Mouse (Mus musculus) hindbrain, embryonic 15.5 days (tissue): Measurements from ENCODE around the gene Rbm8a2. TPM values are rescaled to one million over a fixed set of nuclear protein-coding genes. Genes with fewer than 3 reads are reported as not detected.
"Not testable (repeated sequence)": the region's sequence is repeated elsewhere in the genome, so short reads cannot be mapped to it uniquely, and the experiment has no call there.

Source experiments
- ATAC-seq: fragments of 200-750 bp; cut with Nextera tagmentation; 2 replicates; pipeline ENCODE4 v1.8.0; 2017; ENCODE audit warnings: low read depth, moderate number of reproducible peaks, moderate TSS enrichment; ENCODE audit not compliant: low FRiP score
- H3K27ac ChIP-seq: fragments of 300-500 bp; sonication (generic); replicated peaks from 2 replicates; pipeline ENCODE4 v1.5.1; 2015; ENCODE audit warnings: mild to moderate bottlenecking, inconsistent platforms
- H3K27me3 ChIP-seq: fragments of 300-500 bp; sonication (generic); 2 replicates; pipeline ENCODE4 v1.6.1; 2015; ENCODE audit warnings: control low read depth, inconsistent platforms
- H3K36me3 ChIP-seq: fragments of 300-500 bp; sonication (generic); 2 replicates; pipeline ENCODE4 v1.6.1; 2015; ENCODE audit warnings: control low read depth, inconsistent platforms
- H3K4me1 ChIP-seq: fragments of 300-500 bp; sonication (generic); replicated peaks from 2 replicates; pipeline ENCODE4 v1.6.1; 2015; ENCODE audit warnings: control low read depth, inconsistent platforms
- H3K4me2 ChIP-seq: fragments of 300-500 bp; sonication (generic); 2 replicates; pipeline ENCODE4 v1.6.1; 2015; ENCODE audit warnings: moderate library complexity, mild to moderate bottlenecking, inconsistent platforms
- H3K4me3 ChIP-seq: fragments of 300-500 bp; sonication (generic); 2 replicates; pipeline ENCODE4 v1.5.1; 2015; ENCODE audit warnings: mild to moderate bottlenecking, inconsistent platforms
- H3K9ac ChIP-seq: fragments of 300-500 bp; sonication (generic); 2 replicates; pipeline ENCODE4 v1.6.1; 2015; ENCODE audit warnings: inconsistent platforms
- H3K9me3 ChIP-seq: fragments of 300-500 bp; sonication (generic); 2 replicates; pipeline ENCODE4 v1.6.1; 2016; ENCODE audit warnings: control low read depth, inconsistent platforms
- WGBS: fragments of 180-500 bp; shearing (Covaris S2); methylation state at CpG from one replicate; pipeline ENCODE4 v1.1.7; 2015; 5-methylcytosine and 5-hydroxymethylcytosine counted together
- polyA plus RNA-seq: library from polyadenylated mRNA; unstranded; fragments of >200 nt; fragmentation: Nextera tagmentation; extraction: Ambion mirVana; gene quantifications from 2 replicates; pipeline ENCODE4 v1.2.1, GENCODE M21; 2015

Gene Rbm8a2
- 0.40 and 0.73 TPM in 2 replicates for polyA plus RNA-seq

GRCm38 (mm10) chr1:175979014-175979413, at the start of gene Rbm8a2:
TSS of gene Rbm8a2 (minus strand) at chr1:175979114.
- not testable (repeated sequence) for H3K9me3 ChIP-seq, H3K4me1 ChIP-seq, H3K9ac ChIP-seq, H3K27ac ChIP-seq, H3K36me3 ChIP-seq, ATAC-seq, H3K4me2 ChIP-seq, H3K27me3 ChIP-seq, H3K4me3 ChIP-seq
- WGBS = 95% methylated on average over 7 of the region's 7 CpGs

- Histone ChIP-seq H3K4me3 (no peak overlapping the region), H3K4me2 (no peak overlapping the region), H3K27ac (no peak overlapping the region), H3K36me3 (no peaks in the 10 kb centered on the region), H3K4me1 (no peaks in the 10 kb centered on the region), H3K27me3 (no peaks in the 10 kb centered on the region), H3K9ac (no peak overlapping the region), H3K9me3 (no peaks in the 10 kb centered on the region)
- ATAC-seq = no peak
- WGBS = 67% methylated on average over 3 of the region's 3 CpGs
Measured at GRCm38 (mm10) chr1:176028397-176028796, 49.5 kb upstream of the Rbm8a2 start.

DNA sequence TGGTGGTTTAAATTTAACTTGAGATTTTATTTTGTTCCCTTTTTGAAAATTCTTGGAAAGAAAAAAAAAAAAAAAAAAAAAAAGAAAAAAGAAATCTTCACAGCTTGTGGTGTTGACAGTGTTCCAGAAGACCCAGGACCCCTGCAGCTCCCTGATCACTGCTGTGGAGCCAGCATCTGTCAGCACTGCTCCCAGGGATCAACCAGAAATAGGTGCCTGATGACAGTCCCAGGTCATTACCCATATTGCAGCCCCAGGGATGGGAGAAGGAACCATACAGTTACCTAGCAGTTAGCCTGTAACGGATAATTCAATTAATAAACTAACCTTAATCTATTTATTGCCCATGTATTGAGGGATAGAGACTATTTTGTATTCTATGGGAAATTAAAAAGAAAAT, 45.6 kb upstream of the Rbm8a2 start:
- Histone ChIP-seq H3K4me3 (no peak overlapping the region), H3K27me3 (no peaks in the 10 kb centered on the region), H3K27ac (no peak overlapping the region), H3K4me1 (no peaks in the 10 kb centered on the region), H3K36me3 (no peaks in the 10 kb centered on the region), H3K9ac (no peak overlapping the region), H3K4me2 (no peak overlapping the region), H3K9me3 (no peaks in the 10 kb centered on the region)
- WGBS = 36% methylated on average over 1 of the region's 1 CpGs
- ATAC-seq = no peak

- no peak overlapping the region for H3K27ac ChIP-seq
- peaks cover 5% of the 10 kb centered on the region; the same call in 1 of the 2 replicates for H3K4me1 ChIP-seq
- H3K27me3 ChIP-seq = no peaks in the 10 kb centered on the region
- H3K9ac ChIP-seq = no peak overlapping the region
- no peak overlapping the region for H3K4me3 ChIP-seq
- peak; percentile 56; the same call in 1 of the 2 replicates for ATAC-seq
- WGBS = 67% methylated on average over 3 of the region's 3 CpGs
- H3K4me2 ChIP-seq = no peak overlapping the region
- no peaks in the 10 kb centered on the region for H3K36me3 ChIP-seq
- H3K9me3 ChIP-seq = no peaks in the 10 kb centered on the region
Measured at GRCm38 (mm10) chr1:176018523-176018922, 39.6 kb upstream of the Rbm8a2 start.

GRCm38 (mm10) chr1:176016076-176016475, 37.2 kb upstream of the Rbm8a2 start:
- no peaks in the 10 kb centered on the region for H3K36me3 ChIP-seq
- 25% methylated on average over 3 of the region's 3 CpGs for WGBS
- H3K4me1 ChIP-seq = peaks cover 5% of the 10 kb centered on the region; the same call in 1 of the 2 replicates
- H3K9ac ChIP-seq = no peak overlapping the region
- no peak for ATAC-seq
- H3K9me3 ChIP-seq = no peaks in the 10 kb centered on the region
- H3K4me2 ChIP-seq = no peak overlapping the region
- H3K27ac ChIP-seq = no peak overlapping the region
- H3K27me3 ChIP-seq = no peaks in the 10 kb centered on the region
- H3K4me3 ChIP-seq = no peak overlapping the region

DNA sequence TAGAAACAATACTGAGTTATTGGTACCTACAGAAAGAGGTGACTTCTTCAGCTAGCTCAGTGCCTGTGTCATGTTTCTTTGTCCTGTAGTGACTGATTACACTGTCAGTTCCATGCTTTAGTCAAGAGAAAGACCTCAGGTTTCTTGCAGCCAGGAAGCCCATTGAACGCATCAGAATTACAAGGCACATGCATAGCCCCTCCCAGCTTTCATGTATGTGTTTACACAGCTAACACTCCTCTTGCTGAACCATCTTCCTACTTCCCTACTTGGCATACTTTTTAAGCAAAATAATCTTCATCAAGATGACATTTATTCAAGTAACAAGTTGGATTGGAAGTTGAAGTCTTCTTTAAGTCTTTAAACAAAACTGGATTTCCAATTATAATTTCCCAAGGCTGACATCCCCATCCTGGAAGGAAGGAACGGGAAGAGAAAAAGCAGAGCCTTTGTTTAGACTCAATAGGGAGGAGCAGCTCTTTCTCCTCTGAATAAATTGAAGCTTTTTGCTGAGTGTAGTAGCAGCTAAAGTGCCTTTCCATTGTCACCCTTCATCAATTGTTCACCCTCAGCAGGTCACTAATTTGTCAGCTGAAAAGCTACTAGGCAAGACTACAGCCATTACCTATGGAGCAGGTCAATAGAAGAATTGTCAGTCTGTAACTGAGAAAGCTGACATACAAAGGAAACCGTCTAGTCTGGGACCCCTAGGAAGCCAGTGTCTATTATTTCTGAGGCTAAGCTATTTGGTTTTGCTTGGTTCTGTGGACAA, 34.8 kb upstream of the Rbm8a2 start:
- Histone ChIP-seq H3K4me1 (peaks cover 5% of the 10 kb centered on the region; the same call in 1 of the 2 replicates), H3K36me3 (no peaks in the 10 kb centered on the region), H3K9ac (no peak overlapping the region), H3K4me2 (no peak overlapping the region), H3K9me3 (no peaks in the 10 kb centered on the region), H3K4me3 (no peak overlapping the region), H3K27me3 (no peaks in the 10 kb centered on the region), H3K27ac (0 out of 2 replicates have a peak overlapping the region, but pooled peaks have one; percentile 38)
- WGBS = 6% methylated on average over 3 of the region's 3 CpGs
- no peak for ATAC-seq

DNA sequence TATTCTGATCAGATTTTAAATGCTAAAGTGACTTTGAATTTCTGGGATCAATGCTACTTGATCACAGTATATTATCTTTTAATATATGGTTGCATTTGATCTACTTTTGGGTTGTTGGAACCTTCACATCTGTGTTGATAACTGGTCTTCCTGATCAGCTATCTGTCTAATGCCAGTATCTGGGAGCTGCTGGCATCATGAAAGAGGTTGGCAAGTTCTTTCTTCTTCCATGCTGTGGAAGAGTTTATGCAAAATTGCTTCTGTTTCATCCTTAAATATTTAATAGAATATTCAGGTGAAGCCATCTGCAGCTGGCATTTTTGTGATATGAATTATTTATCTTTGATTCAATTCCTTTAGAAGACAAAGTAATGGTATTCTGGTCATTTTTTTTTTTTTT, 32.6 kb upstream of the Rbm8a2 start:
- H3K4me2 ChIP-seq = no peak overlapping the region
- no peaks in the 10 kb centered on the region for H3K27me3 ChIP-seq
- no peak overlapping the region for H3K27ac ChIP-seq
- no peaks in the 10 kb centered on the region for H3K36me3 ChIP-seq
- H3K4me3 ChIP-seq = no peak overlapping the region
- no peak for ATAC-seq
- H3K4me1 ChIP-seq = peaks cover 5% of the 10 kb centered on the region; the same call in 1 of the 2 replicates
- H3K9me3 ChIP-seq = no peaks in the 10 kb centered on the region
- H3K9ac ChIP-seq = no peak overlapping the region

- ATAC-seq = no peak
- H3K27ac ChIP-seq = no peak overlapping the region
- no peaks in the 10 kb centered on the region for H3K36me3 ChIP-seq
- H3K4me2 ChIP-seq = no peak overlapping the region
- no peaks in the 10 kb centered on the region for H3K9me3 ChIP-seq
- H3K9ac ChIP-seq = no peak overlapping the region
- H3K27me3 ChIP-seq = no peaks in the 10 kb centered on the region
- no peak overlapping the region for H3K4me3 ChIP-seq
- peaks cover 5% of the 10 kb centered on the region; the same call in 1 of the 2 replicates for H3K4me1 ChIP-seq
Measured at GRCm38 (mm10) chr1:176011072-176011471, 32.2 kb upstream of the Rbm8a2 start.

GRCm38 (mm10) chr1:176008411-176008810, 29.5 kb upstream of the Rbm8a2 start:
- no peaks in the 10 kb centered on the region for H3K4me1 ChIP-seq
- H3K27ac ChIP-seq = no peak overlapping the region
- no peak for ATAC-seq
- no peak overlapping the region for H3K9ac ChIP-seq
- H3K9me3 ChIP-seq = no peaks in the 10 kb centered on the region
- H3K36me3 ChIP-seq = no peaks in the 10 kb centered on the region
- 84% methylated on average over 2 of the region's 2 CpGs for WGBS
- no peak overlapping the region for H3K4me2 ChIP-seq
- no peaks in the 10 kb centered on the region for H3K27me3 ChIP-seq
- H3K4me3 ChIP-seq = no peak overlapping the region

GRCm38 (mm10) chr1:176000599-176000998, 21.7 kb upstream of the Rbm8a2 start:
- Histone ChIP-seq H3K27ac (no peak overlapping the region), H3K9me3 (no peaks in the 10 kb centered on the region), H3K27me3 (no peaks in the 10 kb centered on the region), H3K36me3 (no peaks in the 10 kb centered on the region), H3K4me3 (no peak overlapping the region), H3K4me2 (no peak overlapping the region), H3K9ac (no peak overlapping the region), H3K4me1 (peaks cover 12% of the 10 kb centered on the region)
- WGBS = 61% methylated on average over 5 of the region's 5 CpGs
- peak; percentile 52; the same call in 1 of the 2 replicates for ATAC-seq

DNA sequence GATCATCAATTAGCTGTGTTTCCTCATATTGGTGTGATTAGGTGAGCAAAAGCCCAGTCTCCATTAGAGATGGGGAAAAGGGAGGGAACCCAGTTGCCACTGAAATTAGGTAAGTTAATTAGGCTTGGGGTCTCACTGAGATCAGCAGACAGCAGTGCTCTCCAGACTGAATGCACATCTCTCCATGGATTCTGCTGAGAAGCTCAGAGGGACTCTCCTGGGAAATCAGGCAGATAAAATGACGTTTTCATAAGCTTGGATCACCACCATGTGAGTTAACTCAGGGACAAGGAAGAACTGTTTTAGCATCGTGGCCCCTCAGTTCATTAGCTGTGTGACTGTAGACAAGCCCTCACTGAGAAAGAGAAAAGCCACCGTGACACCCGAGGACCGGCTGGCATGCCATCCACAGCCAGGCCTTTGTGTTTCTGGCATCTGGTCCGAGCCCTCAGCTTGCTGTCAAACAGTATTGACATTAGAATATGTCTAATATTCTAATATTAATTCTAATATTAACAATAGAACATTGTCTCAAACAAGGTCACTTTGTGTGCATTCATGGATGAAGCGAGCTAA, 18.2 kb upstream of the Rbm8a2 start:
- ATAC-seq = peak; percentile 72
- H3K9me3 ChIP-seq = no peaks in the 10 kb centered on the region
- H3K36me3 ChIP-seq = no peaks in the 10 kb centered on the region
- H3K4me2 ChIP-seq = no peak overlapping the region
- peaks cover 12% of the 10 kb centered on the region for H3K4me1 ChIP-seq
- WGBS = 39% methylated on average over 7 of the region's 7 CpGs
- no peak overlapping the region for H3K4me3 ChIP-seq
- peak overlapping the region; percentile 17; the same call in 1 of the 2 replicates for H3K27ac ChIP-seq
- no peak overlapping the region for H3K9ac ChIP-seq
- no peaks in the 10 kb centered on the region for H3K27me3 ChIP-seq

DNA sequence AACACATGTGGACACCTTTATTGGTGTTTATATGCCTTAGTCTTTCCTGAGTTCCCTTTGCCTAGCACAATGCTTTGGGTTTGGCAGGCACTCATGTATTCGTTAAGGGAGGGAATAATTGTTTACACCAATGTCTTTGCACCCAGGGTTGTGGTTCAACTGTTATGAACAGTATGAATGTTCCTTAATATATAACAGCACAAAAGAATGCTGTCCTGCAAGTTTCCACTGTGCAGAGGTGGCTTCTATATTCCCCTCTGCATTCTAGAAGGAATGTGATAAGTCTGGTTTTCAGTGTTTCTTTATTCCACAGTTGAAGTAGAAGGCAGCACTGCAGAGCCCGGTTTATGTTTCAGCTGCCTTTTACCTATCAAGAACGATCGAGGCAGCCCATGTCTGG, 10.0 kb upstream of the Rbm8a2 start:
- no peak for ATAC-seq
- H3K9me3 ChIP-seq = no peaks in the 10 kb centered on the region
- H3K9ac ChIP-seq = no peak overlapping the region
- H3K4me1 ChIP-seq = no peaks in the 10 kb centered on the region
- no peak overlapping the region for H3K27ac ChIP-seq
- H3K27me3 ChIP-seq = no peaks in the 10 kb centered on the region
- WGBS = 92% methylated on average over 4 of the region's 4 CpGs
- no peak overlapping the region for H3K4me2 ChIP-seq
- H3K36me3 ChIP-seq = no peaks in the 10 kb centered on the region
- no peak overlapping the region for H3K4me3 ChIP-seq
